Mouse (Mus musculus) G1E-ER4 (cell line): ENCODE data around the gene Hand1. TPM values are rescaled to one million over a fixed set of nuclear protein-coding genes. Genes with fewer than 3 reads are reported as not detected.

Experiments
- GATA1 ChIP-seq: IDR thresholded peaks from one replicate; pipeline ENCODE4 v1.8.0; 2012; ENCODE audit warnings: low read length, inconsistent platforms
- polyA plus RNA-seq: library from polyadenylated mRNA; stranded (reverse); fragments of >175 nt; gene quantifications from 2 replicates; pipeline ENCODE4 v1.2.3, GENCODE M21; 2012

Hand1 gene
- polyA plus RNA-seq, 1 experiment, result not detected

GRCm38 (mm10) chr11:57786616-57787418, 45.8 kb downstream of the Hand1 start:
- no peak for TF ChIP-seq GATA1

GRCm38 (mm10) chr11:57779824-57780223, 52.8 kb downstream of the Hand1 start:
- no peak for TF ChIP-seq GATA1

Other genes starting within 250 kb of the Hand1 start
- 18.5 and 22.0 TPM in 2 replicates for gene Galnt10, start 187.4 kb downstream of the Hand1 start, polyA plus RNA-seq
- gene Sap30l, start 31.2 kb downstream of the Hand1 start, polyA plus RNA-seq, result 85.0 and 100 TPM in 2 replicates
- 118 and 122 TPM in 2 replicates for gene Larp1, start 176.2 kb upstream of the Hand1 start, polyA plus RNA-seq